Mouse (Mus musculus): ENCODE data around the gene Atf7ip. TPM values are rescaled to one million over a fixed set of nuclear protein-coding genes. Genes with fewer than 3 reads are reported as not detected.

The Atf7ip gene
- total and polyA plus RNA-seq, 2 experiments from 2014 or later, result 16.5 to 54.5 TPM

- DNase-seq (ENCODE audit: low spot score), result peak; percentile 82
- H3K9me3 ChIP-seq (replicated peaks; ENCODE audit: control insufficient read depth, low read length), result no peaks in the 10 kb centered on the region
- 11% methylated on average over 8 of the region's 8 CpGs for whole genome bisulfite sequencing
Observed at GRCm38 (mm10) chr6:136465959-136466381, 40.0 kb upstream of the Atf7ip start.

DNA sequence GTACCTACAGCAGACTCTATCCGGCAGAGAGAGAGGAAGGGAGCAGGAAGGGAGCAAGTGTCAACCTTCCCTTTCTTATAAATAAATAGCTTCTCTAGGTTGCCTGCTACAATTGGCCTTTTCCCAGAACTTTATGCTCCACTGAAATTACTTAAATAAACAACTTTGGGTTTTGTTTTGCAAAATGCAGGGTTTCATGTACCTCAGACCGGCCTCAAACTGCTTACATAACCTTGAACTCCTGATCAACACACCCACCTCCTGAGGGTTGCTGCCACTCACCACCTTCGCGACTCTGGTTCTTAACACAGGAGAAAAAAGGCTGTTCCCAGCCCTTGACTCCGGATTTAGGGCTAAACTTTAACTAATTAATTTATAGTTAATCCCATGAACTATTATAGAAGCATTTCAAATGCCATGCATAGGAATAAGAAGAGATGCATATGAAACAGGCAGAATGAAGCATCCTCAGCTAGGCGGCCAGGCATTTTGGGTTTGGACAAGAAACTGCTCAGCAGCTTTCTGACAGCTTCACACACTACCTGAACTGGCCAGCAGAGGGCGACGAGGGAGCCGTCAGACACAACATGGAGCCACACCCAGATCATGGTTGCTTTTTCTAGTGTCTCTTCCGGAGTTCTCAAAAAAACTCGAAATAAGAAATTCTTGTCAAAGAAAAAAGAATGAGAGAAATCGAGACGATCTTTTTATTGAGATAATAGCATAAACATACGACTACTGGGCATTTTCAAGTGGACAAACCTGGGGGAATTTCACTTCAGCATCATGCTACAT is 38.8 kb upstream of the Atf7ip start:
- Histone ChIP-seq H3K27me3 (ENCODE audit: control insufficient read depth, insufficient read depth, low read length) (no peaks in the 10 kb centered on the region), H3K4me1 (ENCODE audit: control insufficient read depth, insufficient read depth) (peaks cover 24% of the 10 kb centered on the region), H3K9ac (replicated peaks; ENCODE audit: low read depth, low read length) (no peak overlapping the region), H3K27ac (ENCODE audit: low read depth) (peak overlapping the region; percentile 96), H3K9me3 (replicated peaks; ENCODE audit: control insufficient read depth, low read length) (no peaks in the 10 kb centered on the region), H3K4me3 (ENCODE audit: low read depth, low read length) (no peak overlapping the region), H3K36me3 (replicated peaks; ENCODE audit: control insufficient read depth, insufficient read depth, low read length) (no peaks in the 10 kb centered on the region), H3K4me2 (ENCODE audit: low read depth, low read length) (no peak overlapping the region)
- 53% methylated on average over 14 of the region's 14 CpGs for WGBS
- ATAC-seq (ENCODE audit: insufficient read depth, low read depth) (no peak), DNase-seq (ENCODE audit: low spot score) (peak; percentile 83)
- TF ChIP-seq CTCF (IDR thresholded peaks at IDR 0.05; ENCODE audit: low read depth) (peak; percentile 81), EP300 (IDR thresholded peaks at IDR 0.05; ENCODE audit: low read depth) (no peak)

More at GRCm38 (mm10) chr6:136465959-136466381, 40.0 kb upstream of the Atf7ip start:
- ATAC-seq (ENCODE audit: insufficient read depth, low read depth), result no peak
- H3K27me3 ChIP-seq (ENCODE audit: control insufficient read depth, insufficient read depth, low read length), result no peaks in the 10 kb centered on the region
- no peak overlapping the region for H3K9ac ChIP-seq (replicated peaks; ENCODE audit: low read depth, low read length)
- no peaks in the 10 kb centered on the region for H3K36me3 ChIP-seq (replicated peaks; ENCODE audit: control insufficient read depth, insufficient read depth, low read length)
- TF ChIP-seq CTCF (IDR thresholded peaks at IDR 0.05; ENCODE audit: low read depth) (peak; percentile 75), EP300 (IDR thresholded peaks at IDR 0.05; ENCODE audit: low read depth) (peak; percentile 67; the same call in 1 of the 2 replicates)
- H3K27ac ChIP-seq (ENCODE audit: low read depth), result peak overlapping the region; percentile 96
- no peak overlapping the region for H3K4me3 ChIP-seq (ENCODE audit: low read depth, low read length)
- peak overlapping the region; percentile 17; the same call in 1 of the 2 replicates for H3K4me2 ChIP-seq (ENCODE audit: low read depth, low read length)
- peaks cover 23% of the 10 kb centered on the region for H3K4me1 ChIP-seq (ENCODE audit: control insufficient read depth, insufficient read depth)

DNA sequence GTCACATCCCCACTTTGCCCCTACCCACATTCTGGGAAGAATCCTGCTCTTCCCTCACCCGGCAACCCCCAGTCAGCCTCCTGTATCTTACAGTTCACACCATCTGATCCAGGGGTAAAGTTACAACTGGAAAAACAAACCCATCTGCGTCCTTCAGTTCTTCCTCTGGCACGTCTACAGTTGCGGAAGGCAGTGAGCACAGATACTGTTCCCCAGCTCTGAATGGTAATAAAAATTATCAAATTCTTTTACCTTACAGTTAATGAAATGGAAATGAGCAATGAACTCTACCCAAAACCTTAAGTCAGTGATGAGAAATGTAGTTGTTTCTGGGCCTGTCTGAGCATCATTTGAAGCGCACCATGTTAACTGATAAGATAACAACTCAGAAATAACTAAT is 38.1 kb upstream of the Atf7ip start:
- Histone ChIP-seq H3K4me3 (ENCODE audit: low read depth, low read length) (no peak overlapping the region), H3K27me3 (ENCODE audit: control insufficient read depth, insufficient read depth, low read length) (no peaks in the 10 kb centered on the region), H3K9ac (replicated peaks; ENCODE audit: low read depth, low read length) (no peak overlapping the region), H3K27ac (ENCODE audit: low read depth) (peak overlapping the region; percentile 96), H3K4me2 (ENCODE audit: low read depth, low read length) (no peak overlapping the region), H3K4me1 (ENCODE audit: control insufficient read depth, insufficient read depth) (peaks cover 24% of the 10 kb centered on the region), H3K9me3 (replicated peaks; ENCODE audit: control insufficient read depth, low read length) (no peaks in the 10 kb centered on the region), H3K36me3 (replicated peaks; ENCODE audit: control insufficient read depth, insufficient read depth, low read length) (no peaks in the 10 kb centered on the region)
- no peak for ATAC-seq (ENCODE audit: insufficient read depth, low read depth)
- 34% methylated on average over 5 of the region's 5 CpGs for WGBS
- DNase-seq (ENCODE audit: low spot score), result no peak
- TF ChIP-seq EP300 (IDR thresholded peaks at IDR 0.05; ENCODE audit: low read depth) (no peak), CTCF (IDR thresholded peaks at IDR 0.05; ENCODE audit: low read depth) (no peak)

GRCm38 (mm10) chr6:136468401-136468912 is 37.5 kb upstream of the Atf7ip start:
- H3K27me3 ChIP-seq (ENCODE audit: control insufficient read depth, insufficient read depth, low read length), result no peaks in the 10 kb centered on the region
- H3K27ac ChIP-seq (ENCODE audit: low read depth), result peak overlapping the region; percentile 96
- H3K4me2 ChIP-seq (ENCODE audit: low read depth, low read length), result no peak overlapping the region
- no peaks in the 10 kb centered on the region for H3K36me3 ChIP-seq (replicated peaks; ENCODE audit: control insufficient read depth, insufficient read depth, low read length)
- H3K9ac ChIP-seq (replicated peaks; ENCODE audit: low read depth, low read length), result no peak overlapping the region
- no peak overlapping the region for H3K4me3 ChIP-seq (ENCODE audit: low read depth, low read length)
- DNase-seq (ENCODE audit: low spot score) (peak; percentile 99), ATAC-seq (ENCODE audit: insufficient read depth, low read depth) (peak; percentile 85)
- no peaks in the 10 kb centered on the region for H3K9me3 ChIP-seq (replicated peaks; ENCODE audit: control insufficient read depth, low read length)
- TF ChIP-seq EP300 (IDR thresholded peaks at IDR 0.05; ENCODE audit: low read depth) (peak; percentile 93), CTCF (IDR thresholded peaks at IDR 0.05; ENCODE audit: low read depth) (no peak)
- peaks cover 24% of the 10 kb centered on the region for H3K4me1 ChIP-seq (ENCODE audit: control insufficient read depth, insufficient read depth)
- WGBS, result 2% methylated on average over 12 of the region's 12 CpGs

DNA sequence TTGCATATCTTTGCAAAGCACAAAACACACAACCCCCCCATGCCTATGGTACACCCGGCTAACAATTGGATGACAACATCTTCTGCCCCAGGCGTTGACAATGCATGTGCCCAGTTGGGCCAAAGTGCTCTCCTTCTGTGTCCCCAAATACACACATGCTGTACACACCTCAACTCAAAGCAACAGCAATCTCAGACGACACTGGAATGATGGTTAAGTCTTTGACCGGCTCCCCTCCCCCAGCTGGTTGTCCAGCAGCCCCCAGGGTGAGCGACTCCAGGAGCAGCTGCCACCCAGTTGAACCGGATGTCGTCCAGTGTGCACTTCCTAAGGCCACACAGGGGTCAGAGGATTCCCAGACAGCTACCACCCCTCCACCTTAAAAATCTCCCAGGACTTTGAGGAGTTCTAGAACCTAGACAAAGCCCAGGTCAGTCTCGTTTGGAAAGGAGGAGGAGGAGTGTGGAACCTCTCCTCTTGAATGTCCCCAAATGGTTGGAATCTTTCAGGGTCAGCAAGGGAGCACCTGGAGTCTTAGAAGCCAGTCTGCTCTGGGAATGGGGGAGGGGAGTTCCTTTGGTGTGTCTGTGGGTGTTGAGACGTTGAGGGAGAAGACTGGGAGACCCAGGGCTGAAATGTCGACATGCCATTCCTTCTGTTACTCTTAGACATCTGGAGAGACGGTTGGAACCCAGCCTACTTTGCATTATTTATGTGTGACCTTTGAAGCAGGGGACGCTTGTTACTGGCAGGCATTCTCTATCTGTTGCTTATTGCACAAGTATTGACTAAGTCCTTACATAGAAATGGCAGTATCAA is 36.8 kb upstream of the Atf7ip start:
- DNase-seq (ENCODE audit: low spot score) (no peak), ATAC-seq (ENCODE audit: insufficient read depth, low read depth) (no peak; the same call in 1 of the 2 replicates)
- H3K27ac ChIP-seq (ENCODE audit: low read depth), result peak overlapping the region; percentile 96
- no peak overlapping the region for H3K4me3 ChIP-seq (ENCODE audit: low read depth, low read length)
- H3K36me3 ChIP-seq (replicated peaks; ENCODE audit: control insufficient read depth, insufficient read depth, low read length), result no peaks in the 10 kb centered on the region
- H3K9ac ChIP-seq (replicated peaks; ENCODE audit: low read depth, low read length), result no peak overlapping the region
- 21% methylated on average over 12 of the region's 12 CpGs for WGBS
- H3K27me3 ChIP-seq (ENCODE audit: control insufficient read depth, insufficient read depth, low read length), result no peaks in the 10 kb centered on the region
- H3K4me2 ChIP-seq (ENCODE audit: low read depth, low read length), result no peak overlapping the region
- no peaks in the 10 kb centered on the region for H3K9me3 ChIP-seq (replicated peaks; ENCODE audit: control insufficient read depth, low read length)
- TF ChIP-seq EP300 (IDR thresholded peaks at IDR 0.05; ENCODE audit: low read depth) (no peak), CTCF (IDR thresholded peaks at IDR 0.05; ENCODE audit: low read depth) (no peak)
- peaks cover 24% of the 10 kb centered on the region for H3K4me1 ChIP-seq (ENCODE audit: control insufficient read depth, insufficient read depth)
